Mouse (Mus musculus) heart, adult 8-10 months (tissue): ENCODE data around the gene Magi2. TPM values are rescaled to one million over a fixed set of nuclear protein-coding genes. Genes with fewer than 3 reads are reported as not detected.

Experiments
- DNase-seq: peaks from one replicate; pipeline ENCODE4 v3.0.0; 2022; ENCODE audit warnings: low spot score
- total RNA-seq, 4 experiments: library from RNA; stranded (reverse); gene quantifications; 2 replicates each; pipeline ENCODE4 v1.2.4; 2022

Gene Magi2
- total RNA-seq, 4 experiments from 2014 or later: 9.1 to 11.6 (median 9.6) TPM

DNA sequence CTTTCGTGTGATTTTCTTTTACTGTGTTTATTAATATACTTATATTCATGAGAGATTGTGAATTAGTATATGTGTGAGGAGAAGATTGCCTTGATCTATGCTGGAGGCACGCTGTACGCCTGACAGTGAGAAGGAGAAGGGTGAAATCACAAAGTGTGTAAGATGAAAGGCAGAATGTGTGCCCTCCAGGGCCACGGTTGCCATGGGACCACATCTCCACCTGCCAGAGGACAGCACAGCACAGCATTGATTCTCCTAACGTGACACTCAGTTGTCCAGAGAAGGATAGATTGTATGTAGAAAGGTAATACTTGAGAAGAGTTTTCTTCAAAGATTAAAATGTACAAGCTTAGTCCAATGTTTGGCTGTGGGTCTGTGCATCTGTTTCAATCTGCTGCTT lies 847.3 kb downstream of the Magi2 start:
- DNase-seq: no peak

DNA sequence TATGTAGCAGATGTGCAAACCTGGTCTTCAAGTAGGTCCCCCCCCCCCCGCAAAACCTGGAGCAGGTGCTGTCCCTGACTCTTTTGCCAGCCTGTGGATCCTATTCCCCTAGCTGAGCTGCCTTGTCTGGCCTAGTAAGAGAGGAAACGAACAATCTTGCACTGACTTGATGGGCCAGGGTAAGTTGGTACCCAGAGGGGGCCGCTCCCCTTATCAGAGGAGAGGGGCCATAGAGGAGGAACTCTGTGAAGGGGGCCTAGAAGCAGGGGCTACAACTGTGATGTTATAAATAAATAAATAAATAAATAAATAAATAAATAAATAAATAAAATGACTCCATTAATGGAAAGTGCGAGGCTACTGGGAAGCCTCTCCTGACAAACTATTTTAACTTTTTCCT lies 848.0 kb downstream of the Magi2 start:
- no peak for DNase-seq

DNA sequence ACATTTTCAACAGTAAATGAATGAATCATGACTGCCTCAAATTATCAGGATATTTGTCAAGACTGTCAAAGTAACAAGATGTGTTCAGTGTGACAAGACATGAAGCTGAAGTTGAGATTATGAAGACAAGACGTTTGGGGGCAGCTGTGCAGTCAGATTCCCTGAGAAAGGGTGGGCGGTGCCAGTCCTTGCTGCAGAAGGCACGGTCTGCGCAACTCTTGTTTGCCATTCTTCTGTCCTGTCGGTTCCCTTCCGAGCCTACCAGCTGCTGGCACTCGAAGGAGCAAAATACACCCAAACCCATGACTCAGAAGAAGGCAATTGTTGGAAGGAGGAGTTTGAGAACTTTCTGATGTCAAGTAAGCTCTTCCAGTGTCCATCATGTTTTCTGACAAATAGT lies 852.1 kb downstream of the Magi2 start:
- no peak for DNase-seq

DNA sequence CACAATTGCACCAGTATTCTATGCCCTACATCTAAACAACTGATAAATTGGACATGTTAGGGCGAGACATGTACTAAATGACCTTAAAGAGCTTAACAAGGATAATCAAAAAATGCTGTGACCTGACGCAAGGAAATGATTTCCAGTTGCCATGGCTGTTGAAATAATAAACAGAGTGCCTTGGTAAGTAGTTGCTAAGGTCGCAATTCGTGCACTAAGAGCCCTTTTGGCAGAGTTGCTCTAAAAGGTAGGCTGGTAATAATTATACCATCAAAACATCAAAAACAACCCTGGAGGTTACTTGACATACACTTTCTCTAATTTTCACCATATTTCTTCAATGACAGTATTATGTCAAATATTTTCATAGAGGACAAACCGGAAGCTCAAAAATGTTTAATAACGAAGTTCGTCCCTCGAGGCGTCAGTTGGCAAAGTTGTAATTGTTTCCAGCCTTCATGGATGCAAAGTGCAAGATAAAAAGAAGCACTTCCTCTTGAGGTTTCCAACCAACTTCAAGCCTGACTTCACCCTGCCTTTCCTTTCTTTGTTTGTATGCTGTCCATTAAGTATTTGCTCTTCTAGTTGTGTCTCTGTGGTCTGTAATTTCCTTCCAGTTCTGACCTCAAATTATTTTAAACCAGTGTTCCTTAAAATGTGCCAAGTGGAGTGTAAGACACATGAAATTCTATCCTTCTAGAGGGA lies 853.9 kb downstream of the Magi2 start:
- no peak for DNase-seq

DNA sequence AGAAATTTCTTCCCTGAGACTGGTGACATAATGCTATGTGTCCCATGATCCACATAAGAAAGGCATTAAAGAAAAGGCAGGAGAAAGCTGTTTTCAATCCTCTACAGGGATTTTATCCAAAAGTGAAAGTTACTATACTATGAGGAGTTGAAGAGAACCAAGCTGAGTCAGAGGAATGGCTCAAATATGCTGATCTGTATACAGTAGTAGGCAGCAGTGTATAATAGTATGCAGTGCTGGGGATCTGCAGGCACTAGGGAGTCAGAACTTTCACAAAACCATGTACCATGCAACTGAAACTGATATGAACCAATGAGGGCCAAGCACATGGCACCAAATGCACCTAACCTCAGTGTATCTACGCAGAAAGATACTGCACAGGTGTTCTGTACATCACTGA lies 855.5 kb downstream of the Magi2 start:
- DNase-seq: no peak

DNA sequence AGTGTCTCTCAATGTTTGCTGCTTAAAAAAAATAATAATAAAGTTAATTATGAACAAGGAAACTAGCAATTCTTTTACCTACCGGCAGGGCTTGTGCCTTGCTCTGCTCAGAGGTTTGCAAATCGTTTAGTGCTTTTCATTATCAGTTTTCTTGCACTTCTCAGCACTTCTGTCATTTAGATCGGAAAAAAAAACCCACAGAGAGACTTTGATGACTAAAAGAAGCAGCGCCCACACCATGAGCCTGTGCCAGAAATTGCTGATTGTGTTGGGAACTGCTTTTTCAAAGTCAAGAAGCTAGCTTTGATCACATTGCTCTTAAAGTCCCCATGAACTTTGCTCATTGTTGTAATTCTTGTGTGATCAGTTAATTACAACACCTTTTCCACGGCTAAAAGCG lies 860.2 kb downstream of the Magi2 start:
- no peak for DNase-seq

DNA sequence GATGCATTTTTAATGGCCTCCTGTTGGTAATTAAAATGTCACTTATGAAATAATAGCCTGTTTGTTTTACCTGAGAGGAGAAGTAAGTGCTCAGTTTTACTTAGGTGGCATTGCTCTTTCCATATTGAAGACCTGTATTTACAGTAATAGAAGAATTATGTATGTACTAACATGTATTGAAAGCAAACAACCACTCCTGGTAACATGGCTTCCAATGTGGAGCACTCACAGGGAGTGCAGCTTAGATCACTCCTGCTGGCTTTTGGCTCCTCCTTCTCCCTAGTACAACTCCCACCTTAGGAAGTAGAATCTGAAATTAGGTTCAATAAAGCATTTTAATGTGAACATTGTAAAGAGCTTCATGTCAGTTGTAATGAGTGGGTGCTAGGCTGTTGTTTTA lies 877.0 kb downstream of the Magi2 start:
- DNase-seq: no peak

GRCm38 (mm10) chr5:20104496-20104895 lies 877.7 kb downstream of the Magi2 start:
- no peak for DNase-seq

- DNase-seq: no peak
These were observed 882.7 kb downstream of the Magi2 start for GRCm38 (mm10) chr5:20109496-20109895.

GRCm38 (mm10) chr5:20117156-20117555 lies 890.3 kb downstream of the Magi2 start:
- DNase-seq: no peak

- no peak for DNase-seq
These were observed 913.4 kb downstream of the Magi2 start for GRCm38 (mm10) chr5:20140235-20140634.

DNA sequence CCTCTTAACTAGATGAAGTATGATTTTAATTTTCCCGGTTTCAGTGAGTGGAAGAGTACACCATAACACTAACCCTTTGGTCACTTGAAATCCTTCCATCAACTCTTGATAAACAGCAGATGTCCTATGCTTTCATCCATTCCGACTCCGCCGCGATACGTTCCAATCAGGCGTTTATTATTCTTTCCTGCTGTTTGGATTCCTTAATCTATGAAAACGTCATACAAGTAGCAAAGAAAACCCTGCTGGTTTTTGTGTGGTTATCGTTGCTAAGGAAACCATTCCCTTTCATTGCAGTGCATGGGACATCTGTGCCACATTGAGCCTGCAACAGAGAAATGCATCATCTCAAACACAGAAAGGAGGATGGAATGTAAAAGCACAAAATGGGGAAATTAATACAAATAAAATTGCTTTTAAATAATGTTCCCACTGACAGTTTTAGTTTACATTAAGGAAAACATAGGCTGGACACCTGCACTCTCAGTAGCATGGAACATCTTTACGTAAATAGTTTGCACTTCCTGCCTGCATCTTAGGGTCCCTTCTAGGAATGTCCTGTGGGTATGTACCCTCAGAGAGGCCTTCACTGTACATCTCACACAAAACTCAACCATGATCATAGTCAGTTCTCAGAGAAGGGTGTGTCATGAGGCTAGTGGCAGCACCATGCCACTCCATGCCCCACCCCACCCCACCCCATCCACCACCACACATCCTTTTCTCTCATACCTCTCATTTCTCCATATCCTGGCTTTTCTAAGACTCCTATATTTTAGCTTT lies 914.0 kb downstream of the Magi2 start:
- DNase-seq: no peak

GRCm38 (mm10) chr5:20153359-20154125 lies 926.7 kb downstream of the Magi2 start:
- no peak for DNase-seq

- DNase-seq: no peak
These were observed 969.9 kb downstream of the Magi2 start for GRCm38 (mm10) chr5:20196765-20197164.

GRCm38 (mm10) chr5:20197395-20197794 lies 970.6 kb downstream of the Magi2 start:
- no peak for DNase-seq

DNA sequence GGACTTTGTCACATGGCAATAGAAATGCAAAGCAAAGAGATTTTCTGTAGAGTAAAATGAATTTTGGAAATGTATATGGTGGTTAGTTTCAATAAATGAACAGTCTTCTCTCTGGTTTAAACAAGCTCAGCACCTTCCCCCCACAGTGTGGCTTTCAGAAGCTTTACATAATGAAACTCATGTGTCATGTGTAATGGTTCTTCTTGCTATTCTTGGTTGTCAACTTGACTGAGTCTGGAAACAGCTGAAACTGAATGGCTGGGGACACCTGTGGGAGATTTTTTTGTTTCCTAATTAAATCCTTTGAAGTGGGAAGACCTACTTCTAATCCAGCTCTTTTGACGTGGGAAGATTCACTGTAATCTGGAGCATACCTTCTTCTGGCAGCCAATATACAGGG lies 974.5 kb downstream of the Magi2 start:
- DNase-seq: no peak

DNA sequence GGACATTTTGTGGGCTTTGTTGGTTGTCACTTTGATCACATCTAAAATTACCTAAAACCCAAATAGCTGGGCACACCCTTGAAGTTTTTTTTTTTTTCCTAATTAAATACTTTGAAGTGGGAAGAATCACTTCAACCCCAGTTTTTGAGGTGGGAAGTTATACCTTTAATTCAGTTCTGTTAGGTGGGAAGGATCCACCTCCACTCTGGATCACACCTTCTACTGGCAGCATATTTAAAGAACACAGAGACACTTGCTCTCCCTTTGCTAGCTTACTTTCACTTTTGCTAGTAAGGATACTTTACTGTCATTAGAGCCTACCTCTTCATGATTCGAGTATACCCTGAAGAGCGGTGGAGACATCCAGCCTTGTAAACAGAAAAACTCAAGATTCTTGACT lies 981.3 kb downstream of the Magi2 start:
- DNase-seq: no peak

- DNase-seq: no peak
These were observed 986.5 kb downstream of the Magi2 start for GRCm38 (mm10) chr5:20213299-20213698.

DNA sequence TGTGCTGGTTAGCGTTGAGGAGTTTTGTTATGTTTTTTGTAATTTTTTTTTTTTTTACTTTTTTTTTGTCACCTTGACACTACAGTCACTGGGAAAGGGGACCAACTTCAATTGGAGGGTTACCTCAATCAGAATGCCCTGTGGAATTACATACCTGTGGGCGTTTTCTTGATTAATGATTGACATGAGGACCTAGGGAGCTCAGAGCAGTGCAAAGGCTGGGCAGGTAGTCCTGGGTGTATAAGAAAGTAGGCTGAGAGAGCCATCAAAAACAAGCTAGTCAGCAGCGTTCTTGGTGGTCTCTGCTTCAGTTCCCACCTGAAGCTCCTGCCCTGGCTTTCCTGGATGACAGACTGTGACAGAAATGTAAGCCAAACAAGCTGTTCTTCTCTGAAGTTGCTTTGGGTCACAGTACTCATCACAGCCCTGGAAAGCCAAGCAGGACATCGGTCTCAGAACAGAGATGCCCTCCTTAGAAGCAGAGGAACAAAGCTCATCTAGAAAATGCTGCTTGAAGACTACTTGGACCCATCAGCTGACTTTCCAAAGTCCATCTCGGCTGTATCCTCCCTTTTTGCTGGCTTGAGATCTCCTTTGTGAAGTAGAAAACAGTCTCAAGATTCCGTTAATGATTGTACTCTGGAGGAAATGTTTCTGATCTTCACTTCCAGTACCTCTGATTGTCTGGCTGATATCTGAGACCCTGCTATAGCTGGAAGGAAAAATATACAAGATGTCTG lies 999.8 kb downstream of the Magi2 start:
- no peak for DNase-seq

DNA sequence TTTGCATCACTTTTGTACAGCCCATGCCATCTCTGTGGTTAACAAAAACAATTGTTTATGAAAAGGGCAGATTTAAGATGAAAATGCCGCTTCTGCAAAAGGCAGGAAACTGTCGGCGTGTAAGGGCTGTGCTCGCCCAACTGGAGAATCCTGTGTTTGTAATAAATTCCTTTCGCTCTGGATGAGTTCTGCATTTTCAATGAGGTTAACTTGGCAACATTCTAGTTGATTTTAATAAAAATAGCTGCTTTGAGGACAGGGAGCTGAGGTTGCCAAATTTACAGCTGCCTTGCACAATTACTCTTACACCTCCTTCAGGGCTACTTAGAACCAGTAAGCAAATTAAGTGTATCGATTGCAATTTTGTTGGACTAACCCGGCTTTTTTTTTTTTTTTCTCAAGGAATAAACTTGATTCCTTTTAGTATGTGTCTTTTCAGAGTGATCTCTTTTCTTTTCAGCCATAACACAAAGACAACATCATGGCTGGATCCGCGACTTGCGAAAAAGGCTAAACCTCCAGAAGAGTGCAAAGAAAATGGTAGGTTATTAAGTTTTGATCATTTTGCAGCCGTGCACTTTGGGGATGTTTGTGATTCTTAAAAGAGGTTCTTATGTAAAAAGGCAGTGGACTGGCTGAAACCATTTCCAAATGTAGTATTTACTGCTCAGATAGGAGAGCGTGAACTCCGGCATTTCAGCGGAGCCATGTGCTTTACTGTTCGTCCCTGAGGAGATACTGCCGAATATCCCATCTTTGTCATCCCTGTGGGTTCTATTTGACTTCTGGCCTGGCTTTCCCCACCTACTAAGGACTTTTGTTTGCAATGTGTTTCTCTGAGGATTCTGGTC lies 1001.3 kb downstream of the Magi2 start:
- no peak for DNase-seq

- no peak for DNase-seq
These were observed 1005.1 kb downstream of the Magi2 start for GRCm38 (mm10) chr5:20231908-20232307.
